Mouse (Mus musculus) cerebellum, adult 2 months (tissue): ENCODE measurements around the gene Dock9.

Experiments used
- CTCF ChIP-seq: fragments of 200-500 bp; IDR thresholded peaks from 2 replicates; pipeline ENCODE4 v1.5.1; 2011; ENCODE audit warnings: low read depth, mild to moderate bottlenecking, control low read depth, low read length, moderate library complexity, borderline replicate concordance; ENCODE audit not compliant: insufficient read depth
- POLR2A ChIP-seq: fragments of 200-500 bp; IDR thresholded peaks from 2 replicates; pipeline ENCODE4 v1.6.1; 2011; ENCODE audit warnings: low read length, control low read depth, borderline replicate concordance; ENCODE audit not compliant: insufficient read depth

GRCm38 (mm10) chr14:121492328-121492727 is 305.3 kb downstream of the Dock9 start:
- TF ChIP-seq CTCF (no peak), POLR2A (no peak)
